Mouse (Mus musculus) v-Abl transformed pro-B cells (cell line): ENCODE measurements around the gene Tie1.

Experiments
- in situ Hi-C, 2 experiments: fragments of 400-800 bp; cut with MboI; formaldehyde crosslinking; loops; one replicate each; pipeline ENCODE4 v1.15.1; 2025; ENCODE audit not compliant: unreplicated experiment in 2 of 2

Tie1 gene

GRCm38 (mm10) chr4:118424541-118425160 lies 65.2 kb downstream of the Tie1 start:
- in situ Hi-C loops, result loop anchor here in 1 of 2 experiments (25.0 kb wide), 1 partner anchor 763 kb away; the partner anchor contains the start of genes Ermap and Svbp

- in situ Hi-C loops, result loop anchor here in 1 of 2 experiments (25.0 kb wide), 1 partner anchor 766 kb away; the partner anchor contains the start of genes Ermap and Svbp
These were observed 68.5 kb downstream of the Tie1 start for GRCm38 (mm10) chr4:118421384-118421783.
